Mouse (Mus musculus) heart, embryonic 12.5 days (tissue): ENCODE results near the gene Klhl24. TPM values are rescaled to one million over a fixed set of nuclear protein-coding genes. Genes with fewer than 3 reads are reported as not detected.
A peak's percentile ranks its signal among the peaks of the same experiment; 100 is the strongest.
"Not testable (repeated sequence)": the region's sequence is repeated elsewhere in the genome, so short reads cannot be mapped to it uniquely, and the experiment has no call there.

Source experiments
- ATAC-seq: fragments of 200-750 bp; cut with Nextera tagmentation; 2 replicates; pipeline ENCODE4 v1.8.0; 2017; ENCODE audit warnings: moderate TSS enrichment, moderate library complexity; ENCODE audit not compliant: insufficient number of reproducible peaks, low FRiP score
- H3K27ac ChIP-seq: fragments of 300-500 bp; sonication (generic); 2 replicates; pipeline ENCODE4 v1.5.1; 2016; ENCODE audit warnings: mild to moderate bottlenecking, moderate library complexity; ENCODE audit not compliant: poor library complexity, severe bottlenecking
- H3K27me3 ChIP-seq: fragments of 300-500 bp; sonication (generic); replicated peaks from 2 replicates; pipeline ENCODE4 v1.6.1; 2016; ENCODE audit warnings: mild to moderate bottlenecking, moderate library complexity
- H3K36me3 ChIP-seq: fragments of 300-500 bp; sonication (generic); 2 replicates; pipeline ENCODE4 v1.6.1; 2016; ENCODE audit warnings: mild to moderate bottlenecking, moderate library complexity
- H3K4me1 ChIP-seq: fragments of 300-500 bp; sonication (generic); replicated peaks from 2 replicates; pipeline ENCODE4 v1.6.1; 2016; ENCODE audit warnings: mild to moderate bottlenecking
- H3K4me2 ChIP-seq: fragments of 300-500 bp; sonication (generic); 2 replicates; pipeline ENCODE4 v1.6.1; 2016; ENCODE audit warnings: mild to moderate bottlenecking, moderate library complexity
- H3K4me3 ChIP-seq: fragments of 300-500 bp; sonication (generic); 2 replicates; pipeline ENCODE4 v1.5.1; 2016; ENCODE audit warnings: mild to moderate bottlenecking
- H3K9ac ChIP-seq: fragments of 300-500 bp; sonication (generic); 2 replicates; pipeline ENCODE4 v1.6.1; 2016; ENCODE audit warnings: mild to moderate bottlenecking, moderate library complexity
- H3K9me3 ChIP-seq: fragments of 300-500 bp; sonication (generic); replicated peaks from 2 replicates; pipeline ENCODE4 v1.6.1; 2016; ENCODE audit warnings: mild to moderate bottlenecking, moderate library complexity
- WGBS: fragments of 180-500 bp; shearing (Covaris S2); methylation state at CpG from one replicate; pipeline ENCODE4 v1.1.7; 2016; 5-methylcytosine and 5-hydroxymethylcytosine counted together
- polyA plus RNA-seq: library from polyadenylated mRNA; unstranded; fragments of >200 nt; fragmentation: Nextera tagmentation; extraction: Ambion mirVana; gene quantifications from 2 replicates; pipeline ENCODE4 v1.2.1, GENCODE M21; 2016

Klhl24 gene
- polyA plus RNA-seq, 1 experiment from 2014 or later, result 48.9 TPM

GRCm38 (mm10) chr16:20097711-20098374 lies 501 bp downstream of the Klhl24 start:
- Histone ChIP-seq H3K9ac (peak overlapping the region; percentile 96), H3K9me3 (no peaks in the 10 kb centered on the region), H3K36me3 (peaks cover 8% of the 10 kb centered on the region), H3K27ac (peak overlapping the region; percentile 99), H3K4me1 (no peaks in the 10 kb centered on the region; the same call in 1 of the 2 replicates), H3K4me2 (peak overlapping the region; percentile 63), H3K4me3 (peak overlapping the region; percentile 87), H3K27me3 (no peaks in the 10 kb centered on the region)
- ATAC-seq, result peak; percentile 95
- under 1% methylated on average over 61 of the region's 61 CpGs for WGBS

- Histone ChIP-seq H3K36me3 (peaks cover 11% of the 10 kb centered on the region), H3K4me3 (peak overlapping the region; percentile 87), H3K9ac (peak overlapping the region; percentile 96), H3K9me3 (peaks cover under 1% of the 10 kb centered on the region; the same call in 1 of the 2 replicates), H3K4me2 (peak overlapping the region; percentile 63), H3K27me3 (no peaks in the 10 kb centered on the region), H3K4me1 (no peaks in the 10 kb centered on the region; the same call in 1 of the 2 replicates), H3K27ac (peak overlapping the region; percentile 99; the same call in 1 of the 2 replicates)
- no peak for ATAC-seq
- 6% methylated on average over 4 of the region's 4 CpGs for WGBS
Observed at GRCm38 (mm10) chr16:20098375-20098727, 1.0 kb downstream of the Klhl24 start.

GRCm38 (mm10) chr16:20098866-20099629 lies 1.7 kb downstream of the Klhl24 start:
- H3K4me3 ChIP-seq, result peak overlapping the region; percentile 6; the same call in 1 of the 2 replicates
- H3K4me1 ChIP-seq, result no peaks in the 10 kb centered on the region; the same call in 1 of the 2 replicates
- H3K4me2 ChIP-seq, result no peak overlapping the region
- H3K36me3 ChIP-seq, result peaks cover 18% of the 10 kb centered on the region
- 88% methylated on average over 6 of the region's 6 CpGs for WGBS
- H3K27me3 ChIP-seq, result no peaks in the 10 kb centered on the region
- ATAC-seq, result no peak
- H3K27ac ChIP-seq, result no peak overlapping the region
- H3K9ac ChIP-seq, result no peak overlapping the region
- H3K9me3 ChIP-seq, result peaks cover 6% of the 10 kb centered on the region

- Histone ChIP-seq H3K27me3 (no peaks in the 10 kb centered on the region), H3K27ac (no peak overlapping the region), H3K4me3 (no peak overlapping the region), H3K36me3 (peaks cover 78% of the 10 kb centered on the region), H3K9me3 (peaks cover 13% of the 10 kb centered on the region), H3K9ac (no peak overlapping the region), H3K4me1 (no peaks in the 10 kb centered on the region), H3K4me2 (no peak overlapping the region)
- WGBS, result 86% methylated on average over 8 of the region's 8 CpGs
- ATAC-seq, result no peak
Observed at GRCm38 (mm10) chr16:20106996-20107395, 9.7 kb downstream of the Klhl24 start.

- no peak overlapping the region for H3K4me2 ChIP-seq
- H3K9me3 ChIP-seq, result peaks cover 8% of the 10 kb centered on the region
- H3K9ac ChIP-seq, result no peak overlapping the region
- H3K36me3 ChIP-seq, result peaks cover 75% of the 10 kb centered on the region
- H3K27ac ChIP-seq, result no peak overlapping the region
- WGBS, result 95% methylated on average over 6 of the region's 6 CpGs
- no peaks in the 10 kb centered on the region for H3K4me1 ChIP-seq
- H3K4me3 ChIP-seq, result no peak overlapping the region
- no peak for ATAC-seq
- H3K27me3 ChIP-seq, result no peaks in the 10 kb centered on the region
Observed at GRCm38 (mm10) chr16:20108961-20109360, 11.6 kb downstream of the Klhl24 start.

- H3K27me3 ChIP-seq, result no peaks in the 10 kb centered on the region
- no peak overlapping the region for H3K4me2 ChIP-seq
- H3K4me1 ChIP-seq, result no peaks in the 10 kb centered on the region
- H3K4me3 ChIP-seq, result no peak overlapping the region
- H3K9ac ChIP-seq, result no peak overlapping the region
- H3K36me3 ChIP-seq, result peaks cover 72% of the 10 kb centered on the region
- H3K27ac ChIP-seq, result no peak overlapping the region
- WGBS, result 87% methylated on average over 2 of the region's 2 CpGs
- H3K9me3 ChIP-seq, result peaks cover 5% of the 10 kb centered on the region
- no peak for ATAC-seq
Observed at GRCm38 (mm10) chr16:20112649-20113048, 15.3 kb downstream of the Klhl24 start.

GRCm38 (mm10) chr16:20116069-20116468 lies 18.7 kb downstream of the Klhl24 start:
- Histone ChIP-seq H3K36me3 (peaks cover 69% of the 10 kb centered on the region), H3K9me3 (0 out of 2 replicates have a peak, but pooled peaks cover 2% of the 10 kb centered on the region), H3K27ac (no peak overlapping the region), H3K4me1 (no peaks in the 10 kb centered on the region), H3K9ac (no peak overlapping the region), H3K4me2 (no peak overlapping the region), H3K27me3 (no peaks in the 10 kb centered on the region), H3K4me3 (no peak overlapping the region)
- WGBS, result 67% methylated on average over 4 of the region's 4 CpGs
- no peak for ATAC-seq

- not testable (repeated sequence) for H3K9ac ChIP-seq, H3K4me2 ChIP-seq, H3K4me3 ChIP-seq, H3K27me3 ChIP-seq, H3K9me3 ChIP-seq, H3K4me1 ChIP-seq, ATAC-seq, H3K27ac ChIP-seq
- 68% methylated on average over 10 of the region's 10 CpGs for WGBS
- peaks cover 47% of the 10 kb centered on the region for H3K36me3 ChIP-seq
Observed at GRCm38 (mm10) chr16:20126319-20126883, 29.1 kb downstream of the Klhl24 start.

GRCm38 (mm10) chr16:20130397-20130796 lies 33.1 kb downstream of the Klhl24 start:
- Histone ChIP-seq H3K4me2 (no peak overlapping the region), H3K4me1 (no peaks in the 10 kb centered on the region), H3K36me3 (peaks cover 17% of the 10 kb centered on the region), H3K9ac (no peak overlapping the region), H3K4me3 (no peak overlapping the region), H3K27me3 (no peaks in the 10 kb centered on the region), H3K9me3 (no peaks in the 10 kb centered on the region), H3K27ac (no peak overlapping the region)
- no peak for ATAC-seq
- WGBS, result 45% methylated on average over 2 of the region's 2 CpGs

GRCm38 (mm10) chr16:20140772-20141531 lies 43.6 kb downstream of the Klhl24 start, which contains the start of gene Yeats2:
TSS of gene Yeats2 (plus strand) at chr16:20141063.
- WGBS, result under 1% methylated on average over 87 of the region's 92 CpGs
- Histone ChIP-seq H3K27me3 (no peaks in the 10 kb centered on the region), H3K27ac (peak within 1 kb of the TSS; percentile 88), H3K9ac (peak within 1 kb of the TSS; percentile 91), H3K9me3 (no peaks in the 10 kb centered on the region), H3K36me3 (peaks cover 11% of the 10 kb centered on the region), H3K4me2 (peak within 1 kb of the TSS; percentile 73), H3K4me1 (peaks cover 20% of the 10 kb centered on the region), H3K4me3 (peak within 1 kb of the TSS; percentile 77)
- peak; percentile 96 for ATAC-seq
